Mouse (Mus musculus) intestine, postnatal 0 days (tissue): ENCODE results near the gene Nrip3. TPM values are rescaled to one million over a fixed set of nuclear protein-coding genes. Genes with fewer than 3 reads are reported as not detected.

ENCODE experiments used
- ATAC-seq: fragments of 200-750 bp; cut with Nextera tagmentation; 2 replicates; pipeline ENCODE4 v1.8.0; 2017; ENCODE audit warnings: mild to moderate bottlenecking, moderate TSS enrichment, moderate library complexity
- H3K27ac ChIP-seq: fragments of 300-500 bp; sonication (generic); 2 replicates; pipeline ENCODE4 v1.5.1; 2014; ENCODE audit warnings: mild to moderate bottlenecking, low read depth, low read length, moderate library complexity
- H3K27me3 ChIP-seq: fragments of 300-500 bp; sonication (generic); replicated peaks from 2 replicates; pipeline ENCODE4 v1.6.1; 2014; ENCODE audit warnings: low read length, mixed read lengths; ENCODE audit not compliant: control insufficient read depth, insufficient read depth
- H3K36me3 ChIP-seq: fragments of 300-500 bp; sonication (generic); 2 replicates; pipeline ENCODE4 v1.6.1; 2014; ENCODE audit warnings: mild to moderate bottlenecking, moderate library complexity; ENCODE audit not compliant: control insufficient read depth, insufficient read depth
- H3K4me1 ChIP-seq: fragments of 300-500 bp; sonication (generic); replicated peaks from 2 replicates; pipeline ENCODE4 v1.6.1; 2014; ENCODE audit warnings: antibody characterized with exemption, low read length, mixed read lengths; ENCODE audit not compliant: control insufficient read depth, insufficient read depth
- H3K4me2 ChIP-seq: fragments of 300-500 bp; sonication (generic); replicated peaks from 2 replicates; pipeline ENCODE4 v1.6.1; 2014; ENCODE audit warnings: low read depth, mild to moderate bottlenecking, moderate library complexity
- H3K4me3 ChIP-seq: fragments of 300-500 bp; sonication (generic); 2 replicates; pipeline ENCODE4 v1.5.1; 2014; ENCODE audit warnings: low read depth, low read length
- H3K9ac ChIP-seq: fragments of 300-500 bp; sonication (generic); 2 replicates; pipeline ENCODE4 v1.6.1; 2014; ENCODE audit warnings: mild to moderate bottlenecking, low read depth, low read length
- H3K9me3 ChIP-seq: fragments of 300-500 bp; sonication (generic); 2 replicates; pipeline ENCODE4 v1.6.1; 2016; ENCODE audit warnings: mixed run types; ENCODE audit not compliant: control insufficient read depth
- CTCF ChIP-seq: sonication (generic); IDR thresholded peaks from 2 replicates; pipeline ENCODE4 v1.5.1; 2016; ENCODE audit warnings: low read depth, mild to moderate bottlenecking, control low read depth, antibody characterized with exemption, moderate library complexity
- WGBS: fragments of 180-500 bp; shearing (Covaris S2); extraction: QIAGEN DNeasy Blood & Tissue Kit; methylation state at CpG from one replicate; pipeline ENCODE4 v1.1.7; 2014; 5-methylcytosine and 5-hydroxymethylcytosine counted together
- polyA plus RNA-seq: library from polyadenylated mRNA; unstranded; fragments of >200 nt; fragmentation: Nextera tagmentation; extraction: Ambion mirVana; gene quantifications from 2 replicates; pipeline ENCODE4 v1.2.1, GENCODE M21; 2015

The Nrip3 gene
- polyA plus RNA-seq, 1 experiment from 2014 or later: 0.59 TPM

DNA sequence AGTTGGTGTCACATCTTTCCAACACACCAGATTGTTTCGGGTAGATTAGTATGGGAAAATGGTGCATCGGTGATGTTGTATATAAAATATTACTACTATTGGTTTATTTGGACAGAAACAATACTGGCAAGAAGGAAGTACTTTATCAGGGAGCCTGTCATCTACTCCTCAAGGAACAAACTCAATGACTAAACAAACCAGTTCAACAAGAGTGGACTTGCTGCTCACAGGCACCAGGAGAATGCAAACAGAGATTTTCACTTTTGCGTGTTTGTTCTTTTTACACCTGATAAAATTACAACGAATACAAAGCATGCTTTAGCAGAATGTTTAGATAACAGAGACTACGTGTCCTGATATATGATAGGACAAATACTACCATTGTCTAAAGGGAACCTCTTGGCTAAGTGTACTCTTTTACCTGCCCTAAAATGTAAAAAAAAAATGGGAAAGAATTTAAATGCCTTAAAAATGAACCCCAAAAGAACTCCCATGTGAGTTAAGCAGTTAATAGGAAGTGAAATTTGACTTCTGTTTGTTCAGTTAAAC is 41.9 kb downstream of the Nrip3 start:
- Histone ChIP-seq H3K27me3 (no peaks in the 10 kb centered on the region), H3K36me3 (peaks cover 77% of the 10 kb centered on the region), H3K4me2 (no peak overlapping the region), H3K4me1 (no peaks in the 10 kb centered on the region), H3K9ac (no peak overlapping the region), H3K27ac (no peak overlapping the region), H3K9me3 (no peaks in the 10 kb centered on the region), H3K4me3 (no peak overlapping the region)
- no peak for TF ChIP-seq CTCF
- WGBS: 24% methylated on average over 5 of the region's 5 CpGs
- no peak for ATAC-seq

DNA sequence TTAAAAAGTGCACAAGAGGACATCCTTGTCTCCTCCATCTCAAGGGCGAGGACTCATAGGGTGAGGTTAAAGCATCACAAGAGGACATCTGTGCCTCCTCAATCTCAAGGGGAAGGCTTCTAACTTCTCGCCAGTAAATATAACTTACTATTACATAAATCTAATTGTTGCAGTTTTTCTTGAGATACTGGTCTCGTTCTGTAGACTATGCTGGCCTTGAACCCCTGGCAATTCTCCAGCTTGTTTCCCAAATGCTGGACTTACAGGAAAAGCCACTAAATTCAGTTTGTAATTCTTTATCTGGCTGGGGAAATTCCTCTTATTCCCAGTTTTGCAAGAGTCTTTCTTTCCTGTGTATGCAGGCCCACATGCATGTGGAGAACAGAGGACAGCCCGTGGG is 47.0 kb downstream of the Nrip3 start:
- 71% methylated on average over 4 of the region's 4 CpGs for WGBS
- Histone ChIP-seq H3K27me3 (no peaks in the 10 kb centered on the region), H3K4me1 (no peaks in the 10 kb centered on the region), H3K36me3 (peaks cover 47% of the 10 kb centered on the region), H3K9me3 (no peaks in the 10 kb centered on the region), H3K4me2 (no peak overlapping the region), H3K4me3 (no peak overlapping the region), H3K9ac (no peak overlapping the region), H3K27ac (no peak overlapping the region)
- TF ChIP-seq CTCF: no peak
- no peak for ATAC-seq

DNA sequence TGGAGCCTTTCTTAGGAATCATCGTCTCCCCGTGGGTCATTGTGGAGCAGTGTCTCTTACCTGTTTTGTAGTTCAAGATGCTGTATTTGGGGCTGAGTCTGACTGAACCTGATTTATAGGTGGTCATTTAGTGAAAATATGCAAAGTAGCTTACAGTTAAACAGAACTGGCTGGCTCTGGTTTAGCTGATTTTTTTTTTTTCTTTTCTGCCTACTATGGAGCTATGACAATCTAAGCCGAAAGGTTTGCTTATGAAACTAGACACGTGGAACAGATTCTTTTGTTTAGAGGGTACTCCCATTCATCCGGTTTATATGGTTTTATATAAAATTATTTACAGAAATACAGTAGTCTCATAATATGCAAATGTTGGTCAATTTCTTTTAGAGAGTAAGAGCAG is 50.2 kb downstream of the Nrip3 start, which contains the start of gene Ascl3:
Ascl3 (minus strand) TSS at position 101 of the 400 bp plus-strand sequence.
- Histone ChIP-seq H3K4me1 (no peaks in the 10 kb centered on the region), H3K27ac (no peak within 1 kb of the TSS), H3K9ac (no peak within 1 kb of the TSS), H3K36me3 (peaks cover 19% of the 10 kb centered on the region), H3K4me2 (no peak within 1 kb of the TSS), H3K9me3 (no peaks in the 10 kb centered on the region), H3K4me3 (no peak within 1 kb of the TSS), H3K27me3 (no peaks in the 10 kb centered on the region)
- no peak for TF ChIP-seq CTCF
- WGBS: 91% methylated on average over 5 of the region's 5 CpGs
- ATAC-seq: no peak

DNA sequence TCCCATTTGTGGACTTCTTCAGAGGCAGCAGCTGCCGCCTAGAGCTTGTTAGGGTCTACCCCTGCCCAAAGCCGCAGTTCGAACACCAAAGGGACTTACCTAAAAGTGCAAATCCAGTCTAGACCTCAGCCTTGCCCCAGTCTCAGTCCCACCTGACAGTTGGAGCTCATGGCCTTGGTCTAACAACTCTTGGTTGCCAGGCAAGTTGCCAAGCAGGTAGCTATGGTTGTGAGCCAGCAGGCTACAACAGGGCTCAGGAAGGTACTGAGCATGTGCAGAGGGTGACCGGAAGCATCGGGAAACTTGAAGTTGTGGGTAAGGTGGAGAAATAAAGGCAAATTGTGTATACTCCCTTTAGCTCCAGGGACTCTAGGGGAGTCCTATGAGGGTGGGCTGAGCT is 58.1 kb downstream of the Nrip3 start, which contains the start of gene BC051019:
BC051019 (minus strand) TSS at position 154 of the 400 bp plus-strand sequence.
- H3K4me2 ChIP-seq: no peak within 1 kb of the TSS
- 86% methylated on average over 5 of the region's 5 CpGs for WGBS
- no peak within 1 kb of the TSS for H3K9ac ChIP-seq
- H3K27me3 ChIP-seq: no peaks in the 10 kb centered on the region
- no peaks in the 10 kb centered on the region for H3K4me1 ChIP-seq
- no peaks in the 10 kb centered on the region for H3K9me3 ChIP-seq
- H3K4me3 ChIP-seq: no peak within 1 kb of the TSS
- TF ChIP-seq CTCF: no peak
- peak; percentile 13; the same call in 1 of the 2 replicates for ATAC-seq
- H3K27ac ChIP-seq: no peak within 1 kb of the TSS
- H3K36me3 ChIP-seq: no peaks in the 10 kb centered on the region

DNA sequence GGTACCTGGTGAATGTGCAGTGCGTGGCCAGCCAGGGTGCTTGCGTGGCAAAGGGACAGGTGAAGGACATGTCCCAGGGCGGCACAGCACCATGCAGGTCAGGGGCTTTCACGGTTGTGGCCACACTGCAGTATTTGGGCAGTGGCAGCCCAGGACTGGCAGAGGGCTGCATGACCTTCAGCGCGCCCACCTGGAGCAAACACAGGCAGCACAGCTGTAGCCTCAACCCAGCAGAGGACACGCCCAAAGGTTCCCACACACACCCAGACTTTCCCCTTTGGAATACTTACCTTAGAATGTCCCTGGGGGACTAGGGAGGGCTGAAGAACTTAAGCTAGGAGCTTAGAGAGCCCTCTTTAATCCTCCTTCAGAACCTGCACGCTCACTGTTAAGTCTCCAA is 58.7 kb downstream of the Nrip3 start:
- no peak overlapping the region for H3K4me2 ChIP-seq
- TF ChIP-seq CTCF: no peak
- ATAC-seq: no peak
- H3K9ac ChIP-seq: no peak overlapping the region
- H3K4me1 ChIP-seq: no peaks in the 10 kb centered on the region
- no peaks in the 10 kb centered on the region for H3K9me3 ChIP-seq
- no peaks in the 10 kb centered on the region for H3K27me3 ChIP-seq
- H3K27ac ChIP-seq: no peak overlapping the region
- 83% methylated on average over 8 of the region's 8 CpGs for WGBS
- H3K36me3 ChIP-seq: no peaks in the 10 kb centered on the region
- H3K4me3 ChIP-seq: no peak overlapping the region

DNA sequence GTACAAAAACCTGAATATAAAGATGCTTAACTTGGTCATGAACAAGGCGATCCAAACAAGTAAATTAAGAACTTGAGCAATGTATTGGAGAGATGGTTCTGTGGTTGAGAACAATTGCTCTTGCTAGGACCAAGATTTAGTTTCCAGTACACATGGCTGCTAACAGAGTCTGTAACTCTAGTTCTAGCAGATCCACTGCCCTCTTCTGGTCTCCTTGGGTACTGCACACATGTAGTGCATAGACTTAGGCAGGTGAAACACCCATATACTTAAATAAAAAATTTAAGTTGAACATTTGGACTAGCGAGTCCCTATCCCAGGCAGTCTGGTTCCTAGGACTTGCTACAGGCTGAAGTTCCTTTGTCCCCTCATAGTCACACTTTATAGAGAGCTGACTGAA is 59.2 kb downstream of the Nrip3 start:
- Histone ChIP-seq H3K4me2 (no peak overlapping the region), H3K27me3 (no peaks in the 10 kb centered on the region), H3K9ac (no peak overlapping the region), H3K27ac (no peak overlapping the region), H3K4me1 (no peaks in the 10 kb centered on the region), H3K9me3 (no peaks in the 10 kb centered on the region), H3K4me3 (no peak overlapping the region), H3K36me3 (no peaks in the 10 kb centered on the region)
- ATAC-seq: no peak
- 97% methylated on average over 2 of the region's 2 CpGs for WGBS
- TF ChIP-seq CTCF: peak; percentile 47

DNA sequence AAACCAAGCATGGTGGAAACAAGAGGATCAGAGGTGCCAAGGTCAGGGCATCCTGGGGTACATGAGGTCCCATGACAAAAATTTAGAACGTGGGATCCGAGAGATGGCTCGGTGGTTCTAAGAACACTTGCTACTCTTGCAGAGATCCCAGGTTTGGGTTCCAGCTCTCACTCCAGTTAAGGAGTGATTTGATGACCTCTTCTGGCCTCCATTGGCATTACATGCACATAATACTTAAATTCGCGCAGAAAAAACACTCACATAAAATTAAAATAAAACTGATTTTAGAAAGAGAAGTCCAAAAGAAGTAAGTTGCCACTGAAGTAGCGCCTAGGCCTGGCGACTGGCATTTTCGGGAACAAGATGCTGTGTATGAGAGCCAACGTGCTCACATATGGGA is 62.5 kb downstream of the Nrip3 start:
- Histone ChIP-seq H3K27ac (no peak overlapping the region), H3K9me3 (no peaks in the 10 kb centered on the region), H3K36me3 (no peaks in the 10 kb centered on the region), H3K9ac (no peak overlapping the region), H3K4me2 (no peak overlapping the region), H3K4me3 (no peak overlapping the region), H3K27me3 (no peaks in the 10 kb centered on the region), H3K4me1 (no peaks in the 10 kb centered on the region)
- no peak for ATAC-seq
- peak; percentile 71 for TF ChIP-seq CTCF
- WGBS: 65% methylated on average over 9 of the region's 9 CpGs
